Mouse (Mus musculus) limb, embryonic 12.5 days (tissue): ENCODE data around the gene Col23a1. TPM values are rescaled to one million over a fixed set of nuclear protein-coding genes. Genes with fewer than 3 reads are reported as not detected.

Experiments
- ATAC-seq: fragments of 200-750 bp; cut with Nextera tagmentation; 2 replicates; pipeline ENCODE4 v1.8.0; 2017; ENCODE audit warnings: low read depth, moderate TSS enrichment; ENCODE audit not compliant: insufficient number of reproducible peaks, insufficient read depth, low FRiP score, low TSS enrichment
- H3K27ac ChIP-seq: fragments of 300-500 bp; sonication (generic); 2 replicates; pipeline ENCODE4 v1.5.1; 2016; ENCODE audit warnings: mild to moderate bottlenecking, moderate library complexity
- H3K27me3 ChIP-seq: fragments of 300-500 bp; sonication (generic); 2 replicates; pipeline ENCODE4 v1.6.1; 2016; ENCODE audit warnings: mild to moderate bottlenecking, moderate library complexity
- H3K36me3 ChIP-seq: fragments of 300-500 bp; sonication (generic); 2 replicates; pipeline ENCODE4 v1.6.1; 2016; ENCODE audit warnings: mild to moderate bottlenecking, moderate library complexity
- H3K4me1 ChIP-seq: fragments of 300-500 bp; sonication (generic); replicated peaks from 2 replicates; pipeline ENCODE4 v1.6.1; 2016
- H3K4me2 ChIP-seq: fragments of 300-500 bp; sonication (generic); 2 replicates; pipeline ENCODE4 v1.6.1; 2016; ENCODE audit warnings: mild to moderate bottlenecking, moderate library complexity
- H3K4me3 ChIP-seq: fragments of 300-500 bp; sonication (generic); replicated peaks from 2 replicates; pipeline ENCODE4 v1.5.1; 2016; ENCODE audit warnings: mild to moderate bottlenecking
- H3K9ac ChIP-seq: fragments of 300-500 bp; sonication (generic); replicated peaks from 2 replicates; pipeline ENCODE4 v1.6.1; 2016; ENCODE audit warnings: mild to moderate bottlenecking, moderate library complexity
- H3K9me3 ChIP-seq: fragments of 300-500 bp; sonication (generic); 2 replicates; pipeline ENCODE4 v1.6.1; 2016; ENCODE audit warnings: mild to moderate bottlenecking, moderate library complexity
- WGBS: fragments of 180-500 bp; shearing (Covaris S2); methylation state at CpG from one replicate; pipeline ENCODE4 v1.1.7; 2016; 5-methylcytosine and 5-hydroxymethylcytosine counted together
- polyA plus RNA-seq: library from polyadenylated mRNA; unstranded; fragments of >200 nt; fragmentation: Nextera tagmentation; extraction: Ambion mirVana; gene quantifications from 2 replicates; pipeline ENCODE4 v1.2.1, GENCODE M21; 2016

The Col23a1 gene
- 29.4 and 31.0 TPM in 2 replicates for polyA plus RNA-seq

DNA sequence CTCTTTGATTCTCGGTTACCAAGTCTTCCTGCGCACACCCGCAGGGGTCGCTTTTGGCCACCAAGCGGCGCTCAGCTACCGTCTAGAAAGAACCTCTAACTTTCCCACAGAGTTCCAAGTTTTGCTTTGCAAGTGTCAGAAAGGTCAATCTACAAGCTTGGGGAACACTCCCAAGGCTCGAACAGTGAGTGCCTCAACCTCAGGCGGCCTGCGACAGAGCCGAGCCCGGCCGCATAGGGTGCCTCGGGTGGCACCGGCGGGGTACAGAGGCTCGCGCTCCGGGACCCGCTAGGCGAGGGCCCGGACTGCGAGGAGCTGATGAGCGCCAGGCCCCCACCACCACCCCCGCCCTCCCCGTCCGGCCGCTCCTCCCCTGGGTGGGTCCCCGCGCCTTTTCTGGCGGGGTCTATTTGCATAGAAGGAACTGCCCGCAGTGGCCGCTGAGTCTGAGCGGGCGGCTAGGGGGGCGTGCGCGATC lies at the start of gene Col23a1:
Gene Col23a1, plus strand, starts transcription at position 357 of the 478 bp plus-strand sequence.
- Histone ChIP-seq H3K9me3 (no peaks in the 10 kb centered on the region), H3K9ac (peak within 1 kb of the TSS; percentile 71), H3K4me1 (peaks cover 23% of the 10 kb centered on the region), H3K27me3 (no peaks in the 10 kb centered on the region; the same call in 1 of the 2 replicates), H3K4me3 (peak within 1 kb of the TSS; percentile 65), H3K4me2 (peak within 1 kb of the TSS; percentile 83), H3K36me3 (peaks cover 7% of the 10 kb centered on the region), H3K27ac (peak within 1 kb of the TSS; percentile 83)
- ATAC-seq = peak; percentile 83
- under 1% methylated on average over 35 of the region's 38 CpGs for WGBS

DNA sequence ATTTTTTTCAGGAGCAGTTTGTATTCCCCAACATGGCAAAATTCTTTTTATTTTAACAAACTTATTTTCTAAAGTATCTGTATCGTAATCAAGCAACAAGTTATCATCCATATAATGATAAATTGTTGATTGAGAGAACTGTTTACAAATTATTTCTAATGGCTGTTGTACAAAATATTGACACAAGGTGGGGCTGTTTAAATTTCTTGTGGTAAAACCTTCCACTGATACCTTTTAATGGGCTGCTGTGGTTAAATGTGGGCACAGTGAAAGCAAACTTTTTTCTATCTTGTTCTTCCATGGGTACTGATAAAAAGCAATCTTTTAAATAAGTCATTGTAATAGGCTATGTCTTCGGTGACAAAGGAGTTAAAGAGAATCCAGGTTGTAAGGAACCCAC lies 46.8 kb upstream of the Col23a1 start:
- H3K9me3 ChIP-seq = no peaks in the 10 kb centered on the region
- ATAC-seq = no peak
- WGBS = 84% methylated on average over 2 of the region's 2 CpGs
- H3K36me3 ChIP-seq = no peaks in the 10 kb centered on the region
- no peaks in the 10 kb centered on the region for H3K4me1 ChIP-seq
- no peak overlapping the region for H3K9ac ChIP-seq
- no peak overlapping the region for H3K27ac ChIP-seq
- no peak overlapping the region for H3K4me2 ChIP-seq
- no peak overlapping the region for H3K4me3 ChIP-seq
- no peaks in the 10 kb centered on the region for H3K27me3 ChIP-seq

DNA sequence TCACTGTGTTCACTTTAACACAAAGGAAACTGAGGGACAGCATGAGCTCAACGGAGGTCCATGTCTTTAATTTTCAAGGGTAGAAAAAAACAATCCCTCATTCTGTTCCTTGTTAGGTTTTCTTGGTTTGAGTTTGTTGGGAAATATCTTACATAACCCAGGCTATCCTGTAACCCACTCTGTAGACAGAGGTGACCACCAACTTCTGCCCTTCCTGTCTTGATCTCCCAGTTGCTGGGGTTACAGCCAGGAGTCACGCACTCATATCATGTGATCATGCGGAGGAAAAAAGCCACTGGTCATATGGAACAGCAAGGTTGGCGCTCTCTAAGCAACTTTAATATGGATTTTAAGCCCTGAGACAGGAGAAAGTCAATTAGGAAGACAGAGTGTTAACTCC lies 32.7 kb upstream of the Col23a1 start:
- H3K27me3 ChIP-seq = no peaks in the 10 kb centered on the region
- WGBS = 90% methylated on average over 4 of the region's 4 CpGs
- no peaks in the 10 kb centered on the region for H3K4me1 ChIP-seq

DNA sequence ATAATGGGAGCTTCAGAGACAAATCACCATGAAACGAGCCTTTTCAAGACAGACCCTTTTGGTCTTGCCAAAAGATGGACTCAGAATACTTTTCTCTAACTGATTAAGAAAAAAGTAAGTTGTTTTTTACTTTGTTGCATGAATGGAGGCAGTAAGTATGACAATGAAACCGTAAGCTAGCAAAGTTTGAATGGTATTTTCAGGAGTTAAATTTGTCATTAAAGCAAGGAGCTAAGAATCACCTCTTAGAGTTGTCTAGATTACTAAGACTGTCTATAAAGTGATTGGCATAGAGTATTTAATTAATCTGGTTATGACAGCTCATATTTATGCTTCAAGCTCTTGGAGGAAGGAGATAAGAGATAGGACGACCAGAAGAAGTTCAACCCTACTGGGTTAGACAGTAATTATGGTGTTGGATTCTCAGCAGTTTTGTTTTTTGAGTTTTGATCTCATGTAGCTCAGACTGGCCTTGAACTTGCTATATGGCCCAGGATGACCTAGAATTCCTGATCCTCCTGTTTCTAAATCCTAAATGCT lies 28.0 kb upstream of the Col23a1 start, which contains the start of gene Clk4:
Gene Clk4, plus strand, starts transcription at position 51 of the 540 bp plus-strand sequence.
- Histone ChIP-seq H3K4me3 (peak within 1 kb of the TSS; percentile 94), H3K9ac (peak within 1 kb of the TSS; percentile 95), H3K36me3 (peaks cover 7% of the 10 kb centered on the region; the same call in 1 of the 2 replicates), H3K27me3 (no peaks in the 10 kb centered on the region), H3K4me1 (peaks cover 23% of the 10 kb centered on the region), H3K4me2 (peak within 1 kb of the TSS; percentile 68), H3K9me3 (no peaks in the 10 kb centered on the region), H3K27ac (peak within 1 kb of the TSS; percentile 94)
- no peak for ATAC-seq
- WGBS = 85% methylated on average over 3 of the region's 3 CpGs

More for the DNA sequence above, 32.7 kb upstream of the Col23a1 start:
- H3K9me3 ChIP-seq = no peaks in the 10 kb centered on the region
- H3K36me3 ChIP-seq = no peaks in the 10 kb centered on the region
- no peak for ATAC-seq
- H3K4me2 ChIP-seq = no peak overlapping the region
- no peak overlapping the region for H3K9ac ChIP-seq
- no peak overlapping the region for H3K4me3 ChIP-seq
- H3K27ac ChIP-seq = no peak overlapping the region

DNA sequence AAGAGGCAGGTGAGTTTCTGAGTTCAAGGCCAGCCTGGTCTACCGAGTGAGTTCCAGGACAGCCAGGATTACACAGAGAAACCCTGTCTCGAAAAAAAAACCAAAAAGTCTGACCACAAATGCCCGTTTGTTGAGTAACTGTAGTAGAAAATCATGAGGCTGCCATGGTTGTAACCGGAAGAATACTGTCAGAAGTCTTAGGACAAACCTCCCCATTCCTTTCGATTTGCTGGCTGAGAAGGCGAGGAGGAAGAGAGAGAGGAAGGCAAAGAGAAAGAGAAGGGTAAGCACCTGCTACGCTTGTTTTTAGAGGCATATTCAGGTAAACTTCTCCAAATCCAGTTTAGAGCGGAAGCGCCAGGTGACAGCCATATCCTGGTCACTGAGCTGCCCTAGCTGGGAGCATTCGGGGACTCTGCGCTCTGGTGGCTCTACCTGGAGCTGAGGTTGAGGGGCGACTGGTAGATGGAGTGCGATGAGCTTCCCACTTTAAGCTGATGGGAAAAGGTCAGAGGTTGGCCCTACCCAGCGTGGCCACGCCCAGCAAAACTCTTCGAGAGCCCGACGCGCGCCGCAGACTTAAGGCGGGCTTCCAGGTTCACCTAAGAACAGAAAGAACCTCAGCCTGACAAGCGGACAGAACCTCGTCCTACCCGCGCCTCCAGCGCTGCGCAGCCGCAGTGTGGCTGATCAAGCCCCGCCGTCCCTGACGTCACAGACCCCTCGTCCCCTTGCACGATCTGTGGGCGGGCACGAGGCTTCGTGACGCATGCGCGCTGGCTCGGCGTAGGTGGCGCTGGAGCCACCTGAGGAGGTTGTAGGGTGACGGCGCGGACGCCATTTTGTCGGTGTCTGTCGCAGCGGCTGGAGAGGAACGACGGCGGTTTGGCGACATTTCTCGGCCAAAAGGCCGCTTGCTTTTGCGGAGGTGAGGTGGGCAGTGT lies 27.1 kb upstream of the Col23a1 start, which contains the start of gene BC049762:
Gene BC049762, minus strand, starts transcription at position 705 of the 944 bp plus-strand sequence.
- WGBS = 9% methylated on average over 57 of the region's 57 CpGs
- peaks cover 15% of the 10 kb centered on the region for H3K36me3 ChIP-seq
- H3K27me3 ChIP-seq = no peaks in the 10 kb centered on the region
- peaks cover 23% of the 10 kb centered on the region for H3K4me1 ChIP-seq
- ATAC-seq = peak; percentile 96
- peak within 1 kb of the TSS; percentile 94 for H3K4me3 ChIP-seq
- H3K9ac ChIP-seq = peak within 1 kb of the TSS; percentile 95
- H3K27ac ChIP-seq = peak within 1 kb of the TSS; percentile 94
- no peaks in the 10 kb centered on the region for H3K9me3 ChIP-seq
- peak within 1 kb of the TSS; percentile 69 for H3K4me2 ChIP-seq

DNA sequence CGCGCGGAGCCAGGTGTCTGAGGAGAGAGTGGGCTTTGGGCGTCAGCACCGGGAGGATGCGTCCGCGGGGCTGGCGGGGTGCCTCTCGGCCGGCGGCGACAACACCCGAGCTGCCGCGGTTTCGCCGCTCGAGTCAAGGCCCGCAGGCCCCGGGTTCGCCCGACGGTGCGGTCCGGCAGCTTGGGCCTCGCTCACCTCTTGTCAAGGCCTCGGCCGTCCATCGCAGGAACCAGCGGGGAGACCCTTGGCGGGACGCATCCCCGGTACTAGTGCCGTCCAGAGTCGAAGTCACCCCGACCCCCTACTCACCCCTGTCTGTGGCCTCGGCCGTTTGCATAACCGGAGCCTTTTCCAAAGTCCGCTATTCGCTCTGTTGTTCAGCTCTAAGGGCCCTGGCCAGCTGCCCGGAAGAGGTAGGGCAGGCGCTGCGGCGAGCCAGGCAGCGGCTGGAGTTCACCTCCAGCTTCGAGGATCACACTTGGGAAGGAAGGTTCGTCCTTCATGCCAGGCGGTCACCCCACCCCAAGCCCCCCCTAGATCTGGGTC lies 26.4 kb upstream of the Col23a1 start:
- no peaks in the 10 kb centered on the region for H3K27me3 ChIP-seq
- H3K36me3 ChIP-seq = peaks cover 19% of the 10 kb centered on the region
- H3K4me3 ChIP-seq = peak overlapping the region; percentile 94
- peaks cover 23% of the 10 kb centered on the region for H3K4me1 ChIP-seq
- peak; percentile 28; the same call in 1 of the 2 replicates for ATAC-seq
- H3K4me2 ChIP-seq = peak overlapping the region; percentile 69
- under 1% methylated on average over 50 of the region's 50 CpGs for WGBS
- H3K9ac ChIP-seq = peak overlapping the region; percentile 95
- peak overlapping the region; percentile 94 for H3K27ac ChIP-seq
- H3K9me3 ChIP-seq = no peaks in the 10 kb centered on the region

DNA sequence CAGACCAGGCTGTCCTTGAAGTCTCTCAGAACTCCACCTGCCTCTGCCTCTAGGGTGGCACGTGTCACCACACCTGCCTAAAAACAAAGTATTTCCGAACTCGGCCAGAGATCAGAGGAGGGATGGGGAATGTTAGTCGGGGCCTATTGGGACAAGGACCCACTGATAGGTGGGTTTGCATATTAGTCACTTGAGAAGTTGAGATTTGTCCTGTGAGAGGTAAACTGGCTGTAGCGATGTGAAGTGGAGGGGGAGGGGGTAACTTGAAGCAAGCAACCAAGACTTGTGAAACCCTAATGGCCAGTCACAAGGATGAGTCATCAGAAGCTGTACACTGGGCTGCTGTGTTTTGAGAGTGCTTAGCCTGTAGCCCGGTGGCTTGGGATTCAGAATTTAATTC lies 25.4 kb upstream of the Col23a1 start:
- H3K36me3 ChIP-seq = peaks cover 23% of the 10 kb centered on the region
- peak overlapping the region; percentile 50; the same call in 1 of the 2 replicates for H3K9ac ChIP-seq
- 23% methylated on average over 6 of the region's 6 CpGs for WGBS

DNA sequence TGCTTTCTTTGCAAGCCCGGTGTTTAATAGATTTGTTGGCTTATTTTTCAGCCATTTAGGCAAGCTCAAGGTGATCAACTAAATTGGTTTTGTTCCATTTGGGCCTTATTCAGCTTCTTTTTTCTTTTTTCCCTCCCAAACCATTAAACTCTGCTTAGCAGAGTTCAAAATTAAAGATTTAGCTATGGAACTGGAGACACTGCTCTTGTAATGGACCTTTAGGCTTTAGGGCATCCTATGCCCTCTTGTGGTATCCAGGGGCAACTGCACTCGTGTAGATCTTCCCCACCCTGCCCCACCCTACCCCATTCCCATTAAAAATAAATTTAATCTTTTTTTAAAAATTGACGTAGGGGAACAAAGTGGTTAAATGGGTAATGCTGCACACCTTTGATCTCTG lies 24.4 kb upstream of the Col23a1 start:
- peak overlapping the region; percentile 69 for H3K4me2 ChIP-seq
- H3K4me3 ChIP-seq = peak overlapping the region; percentile 94; the same call in 1 of the 2 replicates
- ATAC-seq = no peak
- no peaks in the 10 kb centered on the region for H3K27me3 ChIP-seq
- no peak overlapping the region for H3K27ac ChIP-seq
- peaks cover 23% of the 10 kb centered on the region for H3K4me1 ChIP-seq
- H3K9me3 ChIP-seq = no peaks in the 10 kb centered on the region
- H3K36me3 ChIP-seq = peaks cover 33% of the 10 kb centered on the region
- no peak overlapping the region for H3K9ac ChIP-seq
- WGBS = 52% methylated on average over 3 of the region's 3 CpGs

More for the DNA sequence above, 25.4 kb upstream of the Col23a1 start:
- no peak overlapping the region for H3K27ac ChIP-seq
- H3K27me3 ChIP-seq = no peaks in the 10 kb centered on the region
- H3K4me3 ChIP-seq = peak overlapping the region; percentile 94
- H3K9me3 ChIP-seq = no peaks in the 10 kb centered on the region
- peaks cover 23% of the 10 kb centered on the region for H3K4me1 ChIP-seq
- H3K4me2 ChIP-seq = peak overlapping the region; percentile 69
- no peak for ATAC-seq

DNA sequence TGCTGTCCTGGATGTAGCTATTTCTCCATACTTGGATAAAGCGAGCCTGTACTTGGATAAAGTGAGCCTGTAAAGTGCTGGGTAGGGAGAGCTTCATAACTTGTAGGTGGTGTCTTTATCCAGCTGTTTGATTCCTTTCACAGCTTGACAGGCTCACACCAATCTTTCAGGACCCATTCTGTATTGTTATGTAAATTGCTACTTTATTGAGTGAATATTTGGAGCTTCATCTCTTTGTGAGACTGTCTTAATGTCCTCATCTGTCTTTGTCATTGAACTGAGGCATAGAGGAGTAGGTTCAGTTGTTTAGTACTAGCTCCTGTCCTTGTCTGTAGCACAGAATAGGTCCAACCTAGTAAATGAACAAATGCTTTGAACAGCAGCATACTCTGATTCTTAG lies 15.3 kb upstream of the Col23a1 start:
- ATAC-seq = no peak
- no peak overlapping the region for H3K9ac ChIP-seq
- H3K4me3 ChIP-seq = no peak overlapping the region
- H3K4me1 ChIP-seq = no peaks in the 10 kb centered on the region
- H3K4me2 ChIP-seq = no peak overlapping the region
- no peaks in the 10 kb centered on the region for H3K27me3 ChIP-seq
- no peaks in the 10 kb centered on the region for H3K9me3 ChIP-seq
- H3K36me3 ChIP-seq = peaks cover 86% of the 10 kb centered on the region
- WGBS = 91% methylated on average over 1 of the region's 1 CpGs
- no peak overlapping the region for H3K27ac ChIP-seq

DNA sequence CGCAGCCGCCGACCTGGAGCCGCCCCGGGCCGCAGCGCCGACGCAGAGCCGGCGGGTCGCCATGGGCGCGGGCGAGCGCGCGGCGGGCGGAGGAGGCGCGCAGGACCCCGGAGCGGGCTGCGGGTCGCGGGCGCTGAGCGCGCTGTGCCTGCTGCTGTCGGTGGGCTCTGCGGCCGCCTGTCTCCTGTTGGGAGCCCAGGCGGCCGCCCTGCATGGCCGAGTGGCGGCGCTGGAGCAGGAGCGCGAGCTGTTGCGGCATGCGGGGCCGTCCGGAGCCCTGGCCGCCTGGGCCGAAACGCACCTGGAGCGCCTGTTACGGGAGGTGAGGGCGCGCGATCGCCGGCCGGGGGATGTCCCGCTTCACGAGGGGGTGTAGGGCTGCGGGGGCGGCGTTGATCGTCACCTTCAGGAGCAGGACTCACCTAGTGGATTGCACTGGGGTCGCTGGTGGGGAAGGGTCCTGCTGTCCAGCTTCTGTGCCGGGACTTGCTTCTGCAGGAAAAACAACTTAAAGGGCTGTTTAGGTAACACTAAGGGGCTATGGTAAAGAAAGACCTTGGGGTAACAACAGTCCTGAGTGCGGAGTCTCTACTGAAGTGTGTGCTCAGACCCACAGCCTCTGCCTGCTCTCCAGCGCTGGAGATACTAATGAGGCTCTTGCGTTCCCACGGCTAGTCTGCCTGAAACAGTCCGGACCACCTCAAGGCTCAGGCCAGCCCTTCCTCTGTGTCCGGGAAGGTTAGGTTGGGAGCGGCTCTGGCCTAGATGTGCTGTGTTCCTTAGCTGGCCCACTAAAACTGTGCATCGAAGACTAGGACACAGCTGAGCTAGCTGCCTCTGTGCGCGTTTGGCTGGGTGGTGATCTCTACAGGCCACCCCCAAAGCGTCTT lies 591 bp downstream of the Col23a1 start:
- WGBS = 2% methylated on average over 61 of the region's 74 CpGs
- Histone ChIP-seq H3K9me3 (0 out of 2 replicates have a peak, but pooled peaks cover 4% of the 10 kb centered on the region), H3K4me2 (peak overlapping the region; percentile 83), H3K9ac (peak overlapping the region; percentile 71), H3K27me3 (no peaks in the 10 kb centered on the region; the same call in 1 of the 2 replicates), H3K36me3 (peaks cover 8% of the 10 kb centered on the region), H3K4me1 (peaks cover 23% of the 10 kb centered on the region), H3K4me3 (peak overlapping the region; percentile 65), H3K27ac (peak overlapping the region; percentile 83)
- peak; percentile 77 for ATAC-seq
